Mouse (Mus musculus) E14TG2a.4 (cell line): Measurements from ENCODE around the gene Prdm12.

ENCODE experiments used
- CTCF ChIP-seq: conservative IDR thresholded peaks from 2 replicates; pipeline ENCODE4 v1.5.1; 2014; ENCODE audit warnings: low read length
- NANOG ChIP-seq: IDR thresholded peaks from 2 replicates; pipeline ENCODE4 v1.6.1; 2014; ENCODE audit warnings: borderline replicate concordance, low read length, mixed read lengths
- POU5F1 ChIP-seq: IDR thresholded peaks from 2 replicates; pipeline ENCODE4 v1.6.1; 2014; ENCODE audit warnings: low read length, borderline replicate concordance

GRCm38 (mm10) chr2:31690063-31690462 lies 50.2 kb downstream of the Prdm12 start:
- no peak for TF ChIP-seq CTCF
- TF ChIP-seq NANOG, result no peak
- no peak for TF ChIP-seq POU5F1
